Mouse (Mus musculus) kidney, postnatal 4 days (tissue): Measurements from ENCODE around the gene Capn8.
"Not testable (repeated sequence)": the region's sequence is repeated elsewhere in the genome, so short reads cannot be mapped to it uniquely, and the experiment has no call there.

Experiments used
- DNase-seq, 2 experiments: peaks; one replicate each; pipeline ENCODE4 v3.0.0; 2021; ENCODE audit warnings: mixed read lengths in 2 of 2

Capn8 gene

DNA sequence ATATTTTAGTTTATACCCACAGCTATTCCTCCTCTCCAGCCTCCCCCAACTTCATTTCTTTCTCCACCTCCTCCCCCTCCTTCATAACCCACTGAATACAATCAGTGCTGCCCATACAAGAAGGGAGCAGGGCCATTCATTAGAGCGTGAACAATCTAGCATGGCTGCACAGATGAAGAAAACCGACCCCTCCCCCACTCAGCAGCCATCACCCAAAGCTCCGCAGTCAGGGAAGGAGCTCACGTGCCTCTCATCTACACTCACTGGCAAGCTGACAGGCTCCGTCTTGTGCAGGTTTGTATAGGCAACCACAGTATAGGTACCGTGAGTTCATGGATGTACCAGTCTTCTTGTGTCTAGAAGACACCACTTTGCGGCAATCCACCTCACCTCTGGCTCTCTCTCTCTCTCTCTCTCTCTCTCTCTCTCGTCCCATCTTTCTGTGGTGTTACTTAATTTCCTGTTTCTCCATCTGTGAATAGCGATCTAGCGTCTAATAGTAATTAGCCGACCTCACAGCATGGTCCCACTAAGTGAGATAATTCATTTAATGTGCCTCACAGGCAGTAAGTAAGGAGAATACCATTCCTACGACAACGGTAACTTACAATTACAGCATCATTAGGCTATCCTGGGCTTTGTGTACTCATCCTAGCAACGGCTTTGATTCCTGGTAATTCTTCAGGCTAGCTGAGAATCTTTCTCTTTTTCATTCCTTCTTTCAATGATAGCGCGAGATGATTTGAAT lies 53.6 kb downstream of the Capn8 start:
- peak; percentile 49 to 67 for DNase-seq

DNA sequence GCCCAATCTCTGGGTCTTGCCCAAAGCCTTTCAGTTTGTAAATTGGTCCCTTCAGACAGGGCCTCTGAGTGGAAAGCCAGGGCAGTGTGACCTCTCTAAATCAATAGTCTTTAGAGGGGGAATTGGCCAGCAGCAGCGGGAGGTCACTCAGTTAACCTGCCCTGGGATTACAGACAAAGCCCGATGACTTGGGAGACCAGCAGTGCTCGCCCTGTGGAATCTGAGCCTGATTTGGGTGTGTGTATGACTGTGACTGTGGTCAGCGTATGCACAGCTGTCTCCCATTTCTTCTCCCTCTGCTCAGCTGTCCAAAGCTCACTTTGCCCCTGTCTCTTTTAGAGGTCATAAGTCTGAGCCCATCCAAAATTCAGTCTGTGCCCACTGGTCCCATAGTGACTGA lies 55.7 kb downstream of the Capn8 start:
- peak; percentile 34 to 35 for DNase-seq

DNA sequence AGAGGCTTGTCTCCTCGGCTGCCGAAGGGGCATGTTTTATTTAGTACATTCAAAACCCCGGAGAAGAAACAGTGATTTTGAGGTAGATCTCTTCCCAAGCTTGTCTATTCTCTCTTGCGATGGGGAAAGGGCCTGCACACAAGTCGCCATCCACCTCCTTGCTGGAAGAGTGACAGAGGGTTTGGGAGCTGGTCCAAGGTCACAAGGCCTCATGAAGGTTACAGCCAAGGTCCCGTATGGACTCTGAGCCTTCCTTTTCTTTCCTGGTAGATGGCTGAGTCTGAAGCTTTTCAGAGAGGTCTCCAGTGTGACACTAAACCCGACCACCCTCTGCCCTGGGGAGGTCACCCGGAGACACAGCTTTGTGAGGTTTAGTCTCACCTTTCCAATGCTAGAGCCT lies 56.4 kb downstream of the Capn8 start:
- no peak for DNase-seq

- no peak for DNase-seq
Measured at GRCm38 (mm10) chr1:182626197-182626596, 61.4 kb downstream of the Capn8 start.

GRCm38 (mm10) chr1:182629228-182629627 lies 64.4 kb downstream of the Capn8 start:
- no peak for DNase-seq

- DNase-seq: no peak
Measured at GRCm38 (mm10) chr1:182633712-182634294, 69.0 kb downstream of the Capn8 start.

DNA sequence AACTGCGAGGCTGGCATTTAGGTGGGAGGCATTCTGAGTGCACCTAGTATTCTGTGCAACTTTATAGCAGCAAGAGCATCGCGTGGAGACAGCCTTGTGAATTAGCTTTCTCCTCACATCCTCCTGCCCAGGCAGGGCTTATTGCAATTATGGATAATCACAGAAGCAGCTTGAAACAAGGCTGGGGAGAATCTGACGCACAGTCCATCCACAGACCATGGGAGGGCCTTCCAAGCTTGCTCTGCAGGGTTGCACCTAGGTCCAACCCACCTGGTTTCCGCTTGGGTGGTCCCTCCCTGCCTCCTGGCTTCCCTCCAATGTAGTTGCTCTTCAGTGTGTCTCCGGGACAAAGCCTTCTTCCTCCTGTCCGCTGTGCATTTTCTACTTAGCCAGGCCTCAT lies 74.2 kb downstream of the Capn8 start:
- DNase-seq: peak in 1 of 2 experiments; percentile 39

DNA sequence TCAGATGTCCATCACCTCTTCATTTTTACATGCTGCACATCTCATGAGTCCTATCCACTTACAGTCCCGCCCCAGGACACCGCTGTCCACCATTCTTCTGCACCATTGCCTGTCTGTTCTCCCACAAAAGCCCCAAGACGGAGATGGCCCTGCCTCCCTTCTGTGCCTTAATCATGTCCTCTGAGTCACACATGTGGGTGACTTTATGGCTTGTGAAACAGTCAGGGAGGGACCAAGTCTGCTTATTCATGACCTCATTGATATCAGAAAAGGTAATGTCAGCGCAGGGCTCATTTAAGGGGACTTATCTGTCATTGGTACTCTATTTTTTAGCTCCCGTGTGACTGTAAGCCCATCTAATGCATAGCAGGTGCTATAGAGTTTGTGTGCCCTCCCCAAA lies 74.6 kb downstream of the Capn8 start:
- DNase-seq: no peak

DNA sequence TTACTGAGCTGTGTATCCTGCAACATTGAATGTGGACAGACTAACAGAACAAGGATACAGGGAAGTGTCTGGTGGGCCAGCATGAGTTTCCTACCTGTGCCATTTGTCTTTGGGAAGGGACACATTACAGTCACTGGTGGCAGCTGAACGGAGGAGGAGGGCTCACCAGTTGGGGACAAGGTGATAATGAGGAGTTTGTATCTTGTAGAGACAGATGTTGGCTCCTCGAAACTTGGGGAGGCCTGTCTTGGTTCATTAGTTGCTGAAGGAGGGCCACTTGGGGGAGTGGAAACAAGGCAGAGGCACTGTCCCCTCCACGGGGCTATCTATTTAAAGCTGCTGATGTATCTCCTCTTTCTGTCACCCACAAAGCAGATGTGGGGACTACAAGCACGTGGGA lies 75.3 kb downstream of the Capn8 start:
- no peak for DNase-seq

DNA sequence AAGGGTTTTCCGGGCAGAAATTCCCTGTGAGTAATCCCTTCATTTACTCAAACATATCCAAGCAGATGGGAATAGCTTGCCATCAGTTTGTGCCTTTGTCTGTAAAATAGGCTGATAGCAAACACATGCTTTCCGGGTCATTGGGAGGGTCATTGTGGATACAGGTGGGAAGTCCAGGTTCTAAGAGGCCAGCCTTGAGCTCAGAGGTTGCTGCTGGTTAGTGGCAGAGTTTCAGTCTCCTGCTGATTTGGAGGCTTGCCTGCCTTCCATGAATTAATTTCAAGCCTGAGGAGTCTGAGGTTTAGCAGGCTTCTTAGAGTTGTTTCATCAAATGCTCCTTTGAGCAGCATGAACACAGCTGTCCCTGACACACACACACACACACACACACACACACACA lies 78.0 kb downstream of the Capn8 start:
- peak in 1 of 2 experiments; percentile 27 for DNase-seq

DNA sequence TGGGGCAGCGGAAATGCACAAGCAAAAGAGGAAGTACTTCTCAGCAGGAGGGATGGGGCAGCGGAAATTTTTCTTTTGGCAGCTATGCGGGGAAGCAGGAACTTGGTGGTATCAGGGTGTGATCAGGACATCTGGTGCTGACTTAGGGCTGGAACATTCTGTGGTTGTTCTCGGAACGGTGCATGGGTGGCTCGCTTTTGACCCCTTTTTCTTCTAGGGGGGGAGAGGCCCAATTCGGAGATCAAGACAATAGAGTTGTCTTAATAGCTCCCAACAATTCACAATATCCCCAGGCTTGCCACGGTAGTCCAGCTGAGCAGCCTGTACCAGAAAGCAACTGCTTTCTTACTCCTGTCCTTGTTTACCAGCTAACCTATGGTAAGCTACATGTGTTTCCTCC lies 79.6 kb downstream of the Capn8 start:
- DNase-seq: not testable (repeated sequence)

DNA sequence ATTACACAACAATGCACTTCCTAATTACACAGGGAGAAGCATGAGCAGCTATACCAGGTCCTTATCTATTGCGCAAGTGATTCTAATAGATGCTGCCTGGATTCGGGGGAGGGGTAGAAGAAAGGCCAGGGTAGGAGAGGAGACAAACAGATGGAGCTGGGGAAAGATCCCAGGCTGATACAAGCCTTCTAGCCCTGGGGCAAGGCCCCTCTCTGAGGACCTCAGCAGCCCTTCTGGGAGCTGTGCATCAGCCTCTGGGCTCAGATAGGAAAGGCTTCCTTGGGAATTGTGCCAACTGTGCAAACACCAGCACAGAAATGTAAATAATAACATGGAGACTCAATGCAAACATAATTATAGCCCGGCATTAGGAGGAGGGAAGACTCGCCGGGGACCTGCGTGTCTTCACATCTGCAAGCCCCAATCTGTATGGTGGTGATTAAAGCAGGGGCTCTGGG lies 80.4 kb downstream of the Capn8 start:
- no peak for DNase-seq

DNA sequence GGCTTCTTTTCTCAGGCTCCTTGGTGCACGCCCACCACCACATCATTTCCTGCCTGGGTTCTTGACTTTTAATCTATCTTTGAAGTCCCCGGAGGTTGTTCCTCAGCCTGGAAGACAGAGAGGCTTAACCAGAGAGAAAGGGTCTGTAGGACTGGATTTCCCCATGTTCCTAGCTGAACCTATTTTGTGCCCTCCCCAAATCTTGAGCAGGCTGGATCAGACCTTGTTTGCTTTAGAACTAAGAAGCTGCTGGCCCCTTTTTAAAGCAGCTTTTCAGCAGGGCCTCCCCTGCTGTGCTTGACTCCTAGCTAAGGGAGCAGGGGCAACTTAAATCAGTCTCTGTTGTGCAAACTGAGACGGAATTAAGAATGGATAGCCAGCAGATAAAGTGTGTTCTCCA lies 82.0 kb downstream of the Capn8 start:
- no peak for DNase-seq

DNA sequence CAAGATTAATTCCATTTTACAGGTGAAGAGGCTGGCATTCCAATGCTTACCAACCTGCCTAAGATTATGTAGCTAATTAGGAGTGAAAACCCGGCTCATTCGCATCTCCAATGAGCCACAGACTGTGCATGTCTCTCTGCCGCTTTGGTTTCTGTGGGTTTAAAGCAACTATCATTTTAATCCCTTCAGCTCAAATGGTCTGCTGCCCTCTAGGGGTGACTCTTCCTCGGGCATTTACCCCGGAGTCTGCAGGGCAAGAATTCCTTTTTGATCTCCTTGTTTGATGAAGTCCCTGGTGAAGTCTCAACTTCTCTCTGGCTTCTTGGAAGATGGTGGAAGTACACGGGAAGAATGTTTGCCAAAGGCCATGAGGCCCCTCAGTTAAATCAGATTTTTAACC lies 93.0 kb downstream of the Capn8 start:
- peak; percentile 81 to 85 for DNase-seq

- no peak for DNase-seq
Measured at GRCm38 (mm10) chr1:182660365-182660764, 95.6 kb downstream of the Capn8 start.

DNA sequence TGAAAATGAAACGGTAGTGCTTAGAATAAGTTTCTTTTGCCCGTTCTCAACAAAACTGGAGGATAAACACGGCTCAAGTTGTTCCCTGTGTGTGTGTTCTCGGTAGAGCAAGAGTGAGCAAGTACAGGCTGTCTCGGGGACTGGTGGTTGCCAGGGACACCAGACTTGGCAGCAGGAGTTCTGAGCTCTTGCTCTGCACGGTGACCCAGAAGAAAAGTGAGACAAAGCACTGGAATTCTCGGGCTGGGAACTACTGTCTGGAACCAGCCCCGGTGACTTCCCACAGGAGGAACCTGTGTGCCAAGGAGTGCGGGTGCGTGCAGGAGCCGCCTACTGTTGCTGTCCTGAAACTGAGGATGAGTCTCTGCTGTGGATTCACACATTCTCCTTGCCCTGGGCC lies 98.9 kb downstream of the Capn8 start:
- peak in 1 of 2 experiments; percentile 35 for DNase-seq

- DNase-seq: no peak
Measured at GRCm38 (mm10) chr1:182664841-182665240, 100.0 kb downstream of the Capn8 start.

DNA sequence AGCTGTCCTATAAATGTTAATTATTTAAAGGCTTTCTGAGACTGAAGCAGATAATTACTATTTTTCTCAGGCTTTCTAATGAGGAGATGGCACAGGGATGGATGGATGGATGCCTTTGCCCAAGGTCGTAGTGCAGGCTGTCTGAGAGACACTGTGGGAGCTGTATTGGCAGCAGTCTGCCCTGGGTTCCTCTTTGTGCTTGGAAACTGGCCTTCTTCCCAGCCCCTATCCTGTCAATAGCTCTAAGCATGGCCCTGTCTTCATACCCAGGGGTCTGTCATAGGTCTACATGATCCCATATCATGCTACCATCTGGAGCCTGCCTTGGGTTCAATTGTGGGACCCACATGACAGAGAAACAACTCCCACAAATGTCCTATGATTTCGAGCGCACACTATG lies 102.5 kb downstream of the Capn8 start:
- DNase-seq: no peak

GRCm38 (mm10) chr1:182669741-182670140 lies 104.9 kb downstream of the Capn8 start:
- peak in 1 of 2 experiments; percentile 30 for DNase-seq

- DNase-seq: peak; percentile 62 to 80
Measured at GRCm38 (mm10) chr1:182670563-182671342, 105.9 kb downstream of the Capn8 start.

DNA sequence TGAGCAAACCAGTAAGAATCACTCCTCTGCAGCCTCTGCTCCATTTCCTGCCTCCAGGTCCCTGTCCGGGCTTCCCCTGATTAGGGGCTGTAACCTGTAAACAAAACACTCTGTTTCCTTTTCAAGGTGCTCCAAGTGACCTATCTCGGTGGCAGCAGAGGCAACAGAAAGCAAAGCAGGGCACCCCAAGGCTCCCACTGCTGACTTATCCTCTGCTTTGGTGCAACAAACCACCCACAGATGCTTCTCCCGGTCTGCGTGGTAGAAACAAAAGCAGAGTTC lies 106.5 kb downstream of the Capn8 start:
- DNase-seq: peak in 1 of 2 experiments; percentile 37

- DNase-seq: peak; percentile 36 to 57
Measured at GRCm38 (mm10) chr1:182675346-182675745, 110.5 kb downstream of the Capn8 start.

GRCm38 (mm10) chr1:182678151-182678550 lies 113.3 kb downstream of the Capn8 start:
- DNase-seq: no peak

DNA sequence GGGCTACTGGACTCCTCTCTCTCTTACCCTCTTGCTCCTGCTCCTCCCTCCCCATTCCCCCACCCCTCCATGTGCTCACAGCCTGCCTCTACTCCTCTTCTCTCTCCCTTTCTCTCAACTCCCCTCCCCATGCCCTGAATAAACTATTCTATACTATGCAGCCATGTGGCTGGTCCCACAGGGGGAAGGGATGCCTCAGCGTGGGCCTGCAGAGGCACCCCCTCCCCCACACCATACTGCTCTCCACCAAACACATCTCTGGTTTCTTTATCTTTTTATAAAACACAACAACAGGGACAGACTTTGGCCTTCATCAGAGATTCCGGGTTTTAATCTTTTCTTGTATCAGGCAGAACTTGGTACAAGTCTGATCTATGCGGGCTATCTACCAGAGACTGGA lies 114.4 kb downstream of the Capn8 start:
- DNase-seq: no peak
